Mouse (Mus musculus) testis, adult 2 months (tissue): ENCODE data around the gene Sv2c. TPM values are rescaled to one million over a fixed set of nuclear protein-coding genes. Genes with fewer than 3 reads are reported as not detected.

ENCODE experiments used
- H3K27ac ChIP-seq: fragments of 200-500 bp; 2 replicates; pipeline ENCODE4 v1.5.1; 2012; ENCODE audit warnings: low read depth, low read length; ENCODE audit not compliant: control insufficient read depth, insufficient read depth
- H3K27me3 ChIP-seq: fragments of 200-500 bp; 2 replicates; pipeline ENCODE4 v1.6.1; 2012; ENCODE audit warnings: mild to moderate bottlenecking, low read length, moderate library complexity; ENCODE audit not compliant: control insufficient read depth, insufficient read depth
- H3K36me3 ChIP-seq: fragments of 200-500 bp; 2 replicates; pipeline ENCODE4 v1.6.1; 2012; ENCODE audit warnings: mild to moderate bottlenecking, low read length; ENCODE audit not compliant: control insufficient read depth, insufficient read depth
- H3K4me1 ChIP-seq: fragments of 200-500 bp; 2 replicates; pipeline ENCODE4 v1.6.1; 2012; ENCODE audit warnings: low read length; ENCODE audit not compliant: control insufficient read depth, insufficient read depth
- H3K4me3 ChIP-seq: fragments of 200-500 bp; 2 replicates; pipeline ENCODE4 v1.5.1; 2012; ENCODE audit warnings: low read depth, mild to moderate bottlenecking, low read length, moderate library complexity, mixed read lengths; ENCODE audit not compliant: control insufficient read depth
- CTCF ChIP-seq: fragments of 200-500 bp; IDR thresholded peaks from 2 replicates; pipeline ENCODE4 v1.5.1; 2012; ENCODE audit warnings: low read depth, mild to moderate bottlenecking, inconsistent platforms, low read length, moderate library complexity; ENCODE audit not compliant: control insufficient read depth, insufficient read depth, insufficient replicate concordance
- POLR2A ChIP-seq: fragments of 200-500 bp; IDR thresholded peaks from 2 replicates; pipeline ENCODE4 v1.6.1; 2012; ENCODE audit warnings: low read depth, mild to moderate bottlenecking, inconsistent platforms, low read length, moderate library complexity; ENCODE audit not compliant: control insufficient read depth
- polyA plus RNA-seq: library from polyadenylated mRNA; depleted of rRNA; stranded (reverse); fragments of >200 nt; gene quantifications from 2 replicates; pipeline ENCODE4 v1.2.3, GENCODE M21; 2012

The Sv2c gene
- polyA plus RNA-seq, 1 experiment, result 9.5 TPM

DNA sequence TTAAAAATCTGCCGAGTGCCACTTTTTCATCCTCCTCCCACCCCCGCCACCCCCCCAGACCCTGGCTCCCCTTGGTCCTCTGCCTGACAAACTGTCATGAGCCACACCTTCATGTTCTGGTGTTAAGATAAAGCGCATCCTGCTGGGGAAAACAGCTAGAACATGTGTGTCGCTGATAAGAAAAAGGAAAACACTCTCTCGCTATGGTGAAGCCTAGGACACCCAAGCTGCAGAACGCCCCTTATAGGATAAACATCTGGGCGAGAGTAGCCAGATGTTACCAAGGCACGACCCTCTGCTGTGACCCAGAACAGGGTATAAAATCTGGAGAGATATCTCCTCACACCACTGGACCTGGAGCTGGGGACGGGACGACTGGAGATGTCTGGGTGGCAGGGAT lies 167.2 kb downstream of the Sv2c start:
- no peaks in the 10 kb centered on the region for H3K27me3 ChIP-seq
- TF ChIP-seq POLR2A, result no peak
- no peak for TF ChIP-seq CTCF
- no peak overlapping the region for H3K4me3 ChIP-seq
- no peaks in the 10 kb centered on the region for H3K36me3 ChIP-seq
- no peaks in the 10 kb centered on the region for H3K4me1 ChIP-seq
- H3K27ac ChIP-seq, result no peak overlapping the region

DNA sequence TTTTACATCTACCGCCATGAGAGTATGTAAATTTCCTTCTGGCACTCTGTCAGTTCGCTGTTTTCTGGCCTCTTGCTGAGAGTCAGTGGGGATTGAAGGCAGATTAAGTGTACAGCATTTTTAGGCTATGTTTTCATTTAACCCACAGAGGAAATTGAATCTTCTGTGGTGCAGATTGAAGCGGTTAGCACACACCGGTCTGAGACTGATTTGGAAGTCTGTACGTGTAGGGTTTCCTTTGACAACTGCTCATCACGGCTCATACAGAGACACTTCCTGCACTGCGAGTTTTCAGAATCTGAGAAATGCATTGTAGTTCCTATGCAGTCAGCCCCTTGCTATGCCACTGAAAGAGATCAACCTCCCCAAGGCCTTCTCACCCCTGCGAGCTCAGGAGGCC lies 168.2 kb downstream of the Sv2c start:
- Histone ChIP-seq H3K27ac (no peak overlapping the region), H3K4me3 (no peak overlapping the region), H3K27me3 (no peaks in the 10 kb centered on the region), H3K4me1 (no peaks in the 10 kb centered on the region), H3K36me3 (no peaks in the 10 kb centered on the region)
- no peak for TF ChIP-seq POLR2A
- TF ChIP-seq CTCF, result no peak

DNA sequence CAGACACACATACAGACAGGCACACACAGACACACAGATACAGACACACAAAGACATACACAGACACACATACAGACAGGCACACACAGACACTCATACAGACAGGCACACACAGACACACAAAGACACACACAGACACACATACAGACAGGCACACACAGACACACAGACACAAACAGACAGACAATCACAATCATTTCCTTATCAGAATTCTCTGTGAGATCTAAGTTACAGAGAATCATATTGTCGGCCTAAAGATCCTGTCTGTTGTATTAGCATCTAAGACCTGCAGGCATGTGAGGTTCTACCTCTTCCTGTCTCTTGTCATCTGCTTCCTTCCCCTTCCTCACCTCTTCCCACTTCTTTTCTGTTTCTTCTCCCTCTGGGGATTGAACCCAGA lies 168.7 kb downstream of the Sv2c start:
- Histone ChIP-seq H3K36me3 (no peaks in the 10 kb centered on the region), H3K27me3 (no peaks in the 10 kb centered on the region), H3K4me1 (no peaks in the 10 kb centered on the region), H3K27ac (no peak overlapping the region), H3K4me3 (no peak overlapping the region)
- TF ChIP-seq CTCF, result no peak
- TF ChIP-seq POLR2A, result no peak

DNA sequence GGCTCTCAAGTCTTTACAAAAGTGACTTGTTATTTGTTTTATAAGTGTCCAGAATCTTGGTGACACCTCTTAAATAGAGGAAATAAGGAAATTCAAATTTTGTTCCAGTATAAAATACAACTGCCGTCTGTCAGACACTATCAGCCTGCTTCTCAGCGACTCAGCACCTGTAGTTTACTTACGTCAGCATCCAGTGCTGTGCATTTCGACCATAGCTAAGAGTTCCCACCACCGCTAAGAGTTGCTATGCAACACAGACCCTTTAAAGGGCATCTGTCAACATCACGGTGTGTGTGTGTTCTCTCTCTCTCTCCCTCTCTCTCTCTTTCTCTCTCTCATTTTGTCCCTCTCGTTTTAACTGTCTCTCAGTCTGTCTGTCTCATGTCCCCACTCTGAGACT lies 170.5 kb downstream of the Sv2c start:
- Histone ChIP-seq H3K4me1 (no peaks in the 10 kb centered on the region), H3K27me3 (no peaks in the 10 kb centered on the region), H3K4me3 (no peak overlapping the region), H3K36me3 (no peaks in the 10 kb centered on the region), H3K27ac (no peak overlapping the region)
- no peak for TF ChIP-seq POLR2A
- no peak for TF ChIP-seq CTCF

DNA sequence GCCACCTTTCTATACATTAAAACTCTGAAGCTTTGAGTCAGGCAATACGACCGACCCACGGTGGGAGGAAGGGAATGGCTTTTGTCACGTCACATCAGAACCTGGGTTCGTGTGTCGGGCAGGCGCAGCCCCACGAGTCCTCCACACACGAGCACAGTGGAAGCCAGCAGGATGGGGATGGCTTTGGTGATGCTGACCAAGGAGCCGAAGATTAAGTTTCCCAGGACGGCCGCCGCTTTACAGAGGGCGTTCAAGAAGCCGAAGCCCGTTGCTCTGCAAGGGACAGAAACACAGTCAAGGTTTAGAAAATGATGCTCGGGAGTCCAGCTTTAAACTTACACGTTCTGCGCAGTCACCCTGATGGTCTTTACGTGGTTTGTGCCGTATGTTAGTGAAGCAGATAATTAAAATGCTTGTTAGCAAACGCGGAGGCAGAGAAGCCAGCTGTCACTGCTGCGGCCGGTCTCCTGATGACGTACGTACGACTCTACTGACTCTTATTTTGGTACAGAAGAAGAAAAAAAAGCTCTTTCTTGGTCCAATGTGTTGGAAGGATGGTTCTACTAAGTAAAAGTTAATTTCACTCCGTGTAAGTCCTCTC lies 171.1 kb downstream of the Sv2c start:
- H3K4me1 ChIP-seq, result no peaks in the 10 kb centered on the region
- H3K27me3 ChIP-seq, result no peaks in the 10 kb centered on the region
- no peak for TF ChIP-seq POLR2A
- TF ChIP-seq CTCF, result no peak
- no peak overlapping the region for H3K27ac ChIP-seq
- H3K36me3 ChIP-seq, result no peaks in the 10 kb centered on the region
- H3K4me3 ChIP-seq, result no peak overlapping the region

DNA sequence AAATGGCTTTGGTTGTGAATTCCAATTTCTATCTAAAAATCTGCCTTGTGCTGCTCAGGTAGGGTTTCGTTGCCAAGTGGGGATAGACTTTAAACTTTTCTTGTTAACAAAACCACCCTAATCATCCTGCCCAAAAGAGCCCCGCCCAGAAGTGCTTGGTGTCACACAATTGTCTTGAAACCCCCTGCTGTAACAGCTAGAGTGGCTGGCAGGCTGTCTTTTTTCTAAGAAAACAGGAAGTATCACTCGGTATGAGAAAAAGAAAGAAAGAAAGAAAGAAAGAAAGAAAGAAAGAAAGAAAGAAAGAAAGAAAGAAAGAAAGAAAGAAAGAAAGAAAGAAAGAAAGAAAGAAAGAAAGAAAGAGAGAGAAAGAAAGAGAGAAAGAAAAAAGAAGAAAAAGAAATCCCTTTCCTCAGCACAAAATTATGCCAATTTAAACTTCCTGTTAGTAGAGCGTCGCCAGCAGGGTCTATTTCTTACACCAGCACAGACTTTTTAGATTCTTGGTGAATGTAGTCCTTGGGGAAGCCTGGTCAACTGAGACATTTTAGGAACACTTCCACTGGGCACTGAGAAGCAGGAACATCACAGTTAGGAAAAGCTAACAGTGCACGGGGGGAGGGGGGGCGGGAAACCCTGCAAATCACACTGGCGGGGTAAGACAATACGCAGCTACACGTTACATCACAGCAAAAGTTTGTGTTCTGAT lies 171.7 kb downstream of the Sv2c start:
- Histone ChIP-seq H3K36me3 (no peaks in the 10 kb centered on the region), H3K4me1 (no peaks in the 10 kb centered on the region), H3K4me3 (no peak overlapping the region), H3K27ac (no peak overlapping the region), H3K27me3 (no peaks in the 10 kb centered on the region)
- no peak for TF ChIP-seq CTCF
- no peak for TF ChIP-seq POLR2A

DNA sequence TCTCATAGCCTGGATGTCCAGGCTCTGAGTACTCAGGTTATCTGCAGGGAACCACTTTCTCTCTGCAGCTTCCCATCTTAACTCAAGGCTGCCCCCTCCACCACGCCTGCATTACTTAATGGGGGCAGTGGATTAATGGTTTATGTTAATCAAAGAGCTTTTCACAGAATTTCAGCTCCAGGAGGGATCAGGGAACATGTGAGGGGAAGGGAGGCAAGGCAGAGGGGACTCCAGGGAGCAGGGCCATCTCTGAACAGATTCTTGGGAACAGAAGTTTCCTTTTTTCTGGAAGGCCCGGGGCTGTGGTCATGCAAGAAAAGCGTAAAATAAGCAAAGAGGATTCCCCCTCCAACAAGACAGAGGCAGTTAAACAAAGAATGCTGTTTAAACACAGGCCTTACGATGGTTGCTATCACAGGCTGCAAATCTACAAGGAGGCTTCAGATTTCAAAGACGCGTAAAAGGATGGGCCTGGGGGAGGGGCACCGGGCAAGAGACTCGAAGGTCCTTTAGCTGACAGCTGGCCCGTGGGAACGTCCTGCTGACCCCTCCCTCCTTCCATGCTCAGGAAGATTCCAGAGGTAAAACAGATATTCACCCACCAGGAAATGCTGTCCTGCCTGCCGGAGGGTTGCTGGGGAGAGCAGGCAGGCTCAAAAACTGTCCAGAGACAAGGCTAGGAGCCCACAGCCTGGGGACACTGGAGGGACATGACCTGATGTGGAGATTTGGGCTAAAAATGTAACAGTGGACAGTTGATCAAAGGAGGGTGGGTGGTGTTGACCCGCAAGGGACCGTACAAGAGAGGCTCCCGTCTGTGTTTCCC lies 172.5 kb downstream of the Sv2c start:
- TF ChIP-seq CTCF, result no peak
- TF ChIP-seq POLR2A, result no peak
- no peaks in the 10 kb centered on the region for H3K36me3 ChIP-seq
- no peaks in the 10 kb centered on the region for H3K27me3 ChIP-seq
- no peak overlapping the region for H3K27ac ChIP-seq
- H3K4me1 ChIP-seq, result no peaks in the 10 kb centered on the region
- no peak overlapping the region for H3K4me3 ChIP-seq

DNA sequence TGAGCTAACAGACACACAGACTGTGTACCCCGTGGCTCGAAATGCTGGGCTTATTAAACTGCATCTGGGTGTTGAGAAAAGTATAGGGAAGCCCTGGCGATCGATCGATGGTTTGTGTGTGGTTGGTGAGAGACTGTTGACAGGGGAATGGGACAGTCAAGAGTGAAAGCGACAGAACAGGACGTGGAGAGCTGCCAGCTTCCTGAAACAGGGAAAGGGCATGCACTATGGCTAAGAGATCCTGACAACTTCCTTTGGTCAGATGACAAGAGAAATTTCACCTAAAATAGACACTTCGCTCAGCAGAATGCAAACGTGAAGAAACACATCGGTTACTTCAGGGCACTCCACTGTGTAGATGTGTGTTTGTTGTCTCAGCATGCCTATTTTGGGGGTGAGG lies 175.2 kb downstream of the Sv2c start:
- Histone ChIP-seq H3K4me3 (no peak overlapping the region), H3K4me1 (no peaks in the 10 kb centered on the region), H3K27ac (no peak overlapping the region), H3K36me3 (no peaks in the 10 kb centered on the region), H3K27me3 (no peaks in the 10 kb centered on the region)
- no peak for TF ChIP-seq POLR2A
- no peak for TF ChIP-seq CTCF
